ENCODE assay signal across 16 mouse cellular contexts in the genomic region with DNA sequence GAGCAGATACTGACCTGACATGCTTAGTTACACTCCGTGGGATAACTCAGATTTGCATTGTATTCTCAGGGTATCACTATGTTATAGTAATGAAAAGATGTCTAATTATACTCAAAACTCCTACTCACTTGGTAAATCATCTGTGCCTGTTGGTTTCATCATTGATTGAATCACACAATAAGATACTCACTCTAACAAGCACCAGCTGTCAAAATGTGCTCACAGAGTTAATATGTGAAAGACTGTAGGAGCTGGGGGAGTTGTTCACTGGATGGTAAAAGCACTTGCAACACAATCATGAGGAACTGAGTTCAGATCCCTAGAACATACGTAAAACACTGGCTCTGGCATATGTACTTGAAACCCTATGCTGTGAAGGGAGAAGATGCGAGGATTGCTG.
A peak's percentile ranks its signal among the peaks of the same experiment; 100 is the strongest.
DNase-seq lines count a peak whose midpoint lies in the region.
"Had no signal": no experiment of that assay in that cellular context is flagged by ENCODE, and none has a peak within 500 bp of the region (broad histone marks: within the 10 kb centered on the region; RNA-seq: fewer than 3 reads in every experiment).

No protein-coding gene starts in this region.

- intact Hi-C loops in heart, postnatal 14 days (cut with DNase I): no loop called here

- peak; percentile 20 to 67 for DNase-seq in layer of hippocampus, adult 18-20 months (ENCODE audit: low spot score in 2 of 2)
- no peak for DNase-seq in layer of hippocampus, postnatal 10 days (ENCODE audit: low spot score in 2 of 2)
- peak; percentile 50 for DNase-seq in brain, adult 2 months (ENCODE audit: low read depth, low spot score)
- peak; percentile 41 for DNase-seq in layer of hippocampus, adult 9-10 months (ENCODE audit: low spot score)
- DNase-seq in left cerebral cortex, adult 18-20 months (ENCODE audit: low spot score in 2 of 2): no peak
- DNase-seq in cerebellum, adult 8-10 months: no peak
- DNase-seq in heart, postnatal 14 days: no peak
- DNase-seq: adrenal gland, adult 8-10 months; adrenal gland, postnatal 14 days; adrenal gland, postnatal 36 days; cerebellum, adult 11 months; cerebellum, adult 18-20 months; cerebellum, adult 9-10 months; cerebellum, postnatal 10 days; cerebellum, postnatal 25 days; forebrain, postnatal 0 days had no signal

Comparison
In these comparisons a context has a peak if more than half of its experiments do, and no peak if none do; other contexts are left out.
1. DNase-seq: peak in layer of hippocampus, adult 18-20 months (2 of 2), brain, adult 2 months (single experiment) and layer of hippocampus, adult 9-10 months (single experiment); none in layer of hippocampus, postnatal 10 days (0 of 2), left cerebral cortex, adult 18-20 months (0 of 2), cerebellum, adult 8-10 months (single experiment) and heart, postnatal 14 days (0 of 2).